Mouse (Mus musculus): ENCODE results near the gene Pkig.

Gene Pkig

GRCm38 (mm10) chr2:163766890-163767289, 108.7 kb downstream of the Pkig start:
- no peak for DNase-seq

DNA sequence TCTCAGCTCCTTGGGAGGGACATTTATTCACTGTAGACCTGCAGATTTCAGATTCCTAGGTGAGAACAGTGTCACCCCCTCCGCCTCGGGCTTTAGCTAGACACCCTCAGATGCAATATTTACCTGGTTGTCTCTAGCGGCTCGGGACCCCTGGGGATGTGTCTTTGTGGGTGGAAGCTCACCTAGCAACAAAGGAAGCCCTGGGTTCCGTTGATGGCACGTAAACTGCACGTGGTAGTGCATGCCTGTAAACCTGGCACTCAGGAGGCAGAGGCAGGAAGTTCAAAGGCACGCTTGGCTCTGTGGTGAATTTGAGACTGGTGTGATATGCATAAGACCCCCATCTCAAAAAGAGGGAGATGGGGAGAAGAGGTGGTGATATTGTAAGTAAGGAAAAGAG, 112.5 kb downstream of the Pkig start:
- no peak for DNase-seq
